Mouse (Mus musculus) thymus, postnatal 14 days (tissue): ENCODE results near the gene Sec62.
A peak's percentile ranks its signal among the peaks of the same experiment; 100 is the strongest.
"Not testable (repeated sequence)": the region's sequence is repeated elsewhere in the genome, so short reads cannot be mapped to it uniquely, and the experiment has no call there.

Experiments
- DNase-seq: peaks from one replicate; pipeline ENCODE4 v3.0.0; 2021

Gene Sec62

GRCm38 (mm10) chr3:30833254-30833653 lies 40.6 kb downstream of the Sec62 start:
- no peak for DNase-seq

GRCm38 (mm10) chr3:30845755-30846154 lies 53.1 kb downstream of the Sec62 start:
- no peak for DNase-seq

GRCm38 (mm10) chr3:30847413-30847812 lies 54.7 kb downstream of the Sec62 start:
- DNase-seq = no peak

- DNase-seq = no peak
Observed at GRCm38 (mm10) chr3:30851422-30851821, 58.7 kb downstream of the Sec62 start.

GRCm38 (mm10) chr3:30853596-30853995 lies 60.9 kb downstream of the Sec62 start:
- DNase-seq = no peak

- peak; percentile 77 for DNase-seq
Observed at GRCm38 (mm10) chr3:30855604-30856458, 63.2 kb downstream of the Sec62 start, which contains the start of gene Gpr160. Gene Gpr160, plus strand, starts transcription at chr3:30855950.

GRCm38 (mm10) chr3:30859599-30859998 lies 66.9 kb downstream of the Sec62 start:
- DNase-seq = not testable (repeated sequence)

GRCm38 (mm10) chr3:30860705-30861104 lies 68.0 kb downstream of the Sec62 start:
- no peak for DNase-seq

GRCm38 (mm10) chr3:30863712-30864435 lies 71.2 kb downstream of the Sec62 start:
- no peak for DNase-seq

- DNase-seq = no peak
Observed at GRCm38 (mm10) chr3:30864640-30865039, 72.0 kb downstream of the Sec62 start.

GRCm38 (mm10) chr3:30868176-30868575 lies 75.5 kb downstream of the Sec62 start:
- no peak for DNase-seq

GRCm38 (mm10) chr3:30868625-30869024 lies 76.0 kb downstream of the Sec62 start:
- DNase-seq = no peak

GRCm38 (mm10) chr3:30869995-30870394 lies 77.3 kb downstream of the Sec62 start:
- no peak for DNase-seq
